Mouse (Mus musculus): ENCODE measurements around the gene Dusp28. TPM values are rescaled to one million over a fixed set of nuclear protein-coding genes. Genes with fewer than 3 reads are reported as not detected.
A peak's percentile ranks its signal among the peaks of the same experiment; 100 is the strongest.

The Dusp28 gene
- polyA plus RNA-seq, 1 experiment: 73.5 TPM

- WGBS: 76% methylated on average over 6 of the region's 6 CpGs
- no peak overlapping the region for H3K4me3 ChIP-seq (ENCODE audit: control insufficient read depth, insufficient read depth, low read length)
- no peaks in the 10 kb centered on the region for H3K4me1 ChIP-seq (replicated peaks; ENCODE audit: control insufficient read depth, insufficient read depth, low read length)
- no peaks in the 10 kb centered on the region for H3K36me3 ChIP-seq (ENCODE audit: control insufficient read depth, insufficient read depth, low read length)
- DNase-seq: no peak
- no peaks in the 10 kb centered on the region for H3K27me3 ChIP-seq (ENCODE audit: control insufficient read depth, insufficient read depth, low read length)
- no peak overlapping the region for H3K27ac ChIP-seq (ENCODE audit: control insufficient read depth, insufficient read depth, low read length)
- no peak for TF ChIP-seq POLR2A (IDR thresholded peaks at IDR 0.05; ENCODE audit: control insufficient read depth, extremely low read depth, insufficient read depth, low read length, poor library complexity)
- TF ChIP-seq CTCF (IDR thresholded peaks at IDR 0.05; ENCODE audit: borderline replicate concordance, control insufficient read depth, extremely low read depth, insufficient read depth, low read length, poor library complexity): no peak
Measured at GRCm38 (mm10) chr1:92881982-92882381, 24.8 kb upstream of the Dusp28 start.

- DNase-seq: no peak
- no peak for TF ChIP-seq POLR2A (IDR thresholded peaks at IDR 0.05; ENCODE audit: control insufficient read depth, extremely low read depth, insufficient read depth, low read length, poor library complexity)
- TF ChIP-seq CTCF (IDR thresholded peaks at IDR 0.05; ENCODE audit: borderline replicate concordance, control insufficient read depth, extremely low read depth, insufficient read depth, low read length, poor library complexity): no peak
- H3K4me3 ChIP-seq (ENCODE audit: control insufficient read depth, insufficient read depth, low read length): no peak overlapping the region
- no peaks in the 10 kb centered on the region for H3K36me3 ChIP-seq (ENCODE audit: control insufficient read depth, insufficient read depth, low read length)
- 85% methylated on average over 7 of the region's 7 CpGs for WGBS
- H3K4me1 ChIP-seq (replicated peaks; ENCODE audit: control insufficient read depth, insufficient read depth, low read length): no peaks in the 10 kb centered on the region
- H3K27me3 ChIP-seq (ENCODE audit: control insufficient read depth, insufficient read depth, low read length): no peaks in the 10 kb centered on the region
- no peak overlapping the region for H3K27ac ChIP-seq (ENCODE audit: control insufficient read depth, insufficient read depth, low read length)
Measured at GRCm38 (mm10) chr1:92888901-92889655, 17.7 kb upstream of the Dusp28 start.

GRCm38 (mm10) chr1:92892791-92893190 is 14.0 kb upstream of the Dusp28 start:
- Histone ChIP-seq H3K27ac (ENCODE audit: control insufficient read depth, insufficient read depth, low read length) (no peak overlapping the region), H3K4me1 (replicated peaks; ENCODE audit: control insufficient read depth, insufficient read depth, low read length) (no peaks in the 10 kb centered on the region), H3K27me3 (ENCODE audit: control insufficient read depth, insufficient read depth, low read length) (no peaks in the 10 kb centered on the region), H3K4me3 (ENCODE audit: control insufficient read depth, insufficient read depth, low read length) (no peak overlapping the region), H3K36me3 (ENCODE audit: control insufficient read depth, insufficient read depth, low read length) (no peaks in the 10 kb centered on the region)
- TF ChIP-seq POLR2A (IDR thresholded peaks at IDR 0.05; ENCODE audit: control insufficient read depth, extremely low read depth, insufficient read depth, low read length, poor library complexity) (no peak), CTCF (IDR thresholded peaks at IDR 0.05; ENCODE audit: borderline replicate concordance, control insufficient read depth, extremely low read depth, insufficient read depth, low read length, poor library complexity) (no peak)
- 76% methylated on average over 3 of the region's 3 CpGs for WGBS
- no peak for DNase-seq

- TF ChIP-seq POLR2A (IDR thresholded peaks at IDR 0.05; ENCODE audit: control insufficient read depth, extremely low read depth, insufficient read depth, low read length, poor library complexity) (no peak), CTCF (IDR thresholded peaks at IDR 0.05; ENCODE audit: borderline replicate concordance, control insufficient read depth, extremely low read depth, insufficient read depth, low read length, poor library complexity) (no peak)
- Histone ChIP-seq H3K27me3 (ENCODE audit: control insufficient read depth, insufficient read depth, low read length) (no peaks in the 10 kb centered on the region), H3K4me3 (ENCODE audit: control insufficient read depth, insufficient read depth, low read length) (no peak overlapping the region), H3K27ac (ENCODE audit: control insufficient read depth, insufficient read depth, low read length) (no peak overlapping the region), H3K36me3 (ENCODE audit: control insufficient read depth, insufficient read depth, low read length) (no peaks in the 10 kb centered on the region), H3K4me1 (replicated peaks; ENCODE audit: control insufficient read depth, insufficient read depth, low read length) (no peaks in the 10 kb centered on the region)
- WGBS: 68% methylated on average over 3 of the region's 3 CpGs
- DNase-seq: no peak
Measured at GRCm38 (mm10) chr1:92893896-92894295, 12.9 kb upstream of the Dusp28 start.

- Histone ChIP-seq H3K27me3 (ENCODE audit: control insufficient read depth, insufficient read depth, low read length) (no peaks in the 10 kb centered on the region), H3K4me3 (ENCODE audit: control insufficient read depth, insufficient read depth, low read length) (no peak overlapping the region), H3K36me3 (ENCODE audit: control insufficient read depth, insufficient read depth, low read length) (no peaks in the 10 kb centered on the region), H3K27ac (ENCODE audit: control insufficient read depth, insufficient read depth, low read length) (no peak overlapping the region), H3K4me1 (replicated peaks; ENCODE audit: control insufficient read depth, insufficient read depth, low read length) (peaks cover 7% of the 10 kb centered on the region)
- DNase-seq: peak; percentile 73
- 16% methylated on average over 3 of the region's 3 CpGs for WGBS
- peak; percentile 92 for TF ChIP-seq CTCF (IDR thresholded peaks at IDR 0.05; ENCODE audit: borderline replicate concordance, control insufficient read depth, extremely low read depth, insufficient read depth, low read length, poor library complexity)
- no peak for TF ChIP-seq POLR2A (IDR thresholded peaks at IDR 0.05; ENCODE audit: control insufficient read depth, extremely low read depth, insufficient read depth, low read length, poor library complexity)
Measured at GRCm38 (mm10) chr1:92895089-92895488, 11.7 kb upstream of the Dusp28 start.

GRCm38 (mm10) chr1:92902786-92903185 is 4.0 kb upstream of the Dusp28 start, which contains the start of gene Ankmy1:
Gene Ankmy1, minus strand, starts transcription at chr1:92902906.
- H3K27ac ChIP-seq (ENCODE audit: control insufficient read depth, insufficient read depth, low read length): no peak within 1 kb of the TSS
- H3K36me3 ChIP-seq (ENCODE audit: control insufficient read depth, insufficient read depth, low read length): no peaks in the 10 kb centered on the region
- no peaks in the 10 kb centered on the region for H3K27me3 ChIP-seq (ENCODE audit: control insufficient read depth, insufficient read depth, low read length)
- TF ChIP-seq CTCF (IDR thresholded peaks at IDR 0.05; ENCODE audit: borderline replicate concordance, control insufficient read depth, extremely low read depth, insufficient read depth, low read length, poor library complexity) (no peak), POLR2A (IDR thresholded peaks at IDR 0.05; ENCODE audit: control insufficient read depth, extremely low read depth, insufficient read depth, low read length, poor library complexity) (no peak)
- 23% methylated on average over 15 of the region's 15 CpGs for WGBS
- H3K4me1 ChIP-seq (replicated peaks; ENCODE audit: control insufficient read depth, insufficient read depth, low read length): peaks cover 20% of the 10 kb centered on the region
- DNase-seq: no peak
- no peak within 1 kb of the TSS for H3K4me3 ChIP-seq (ENCODE audit: control insufficient read depth, insufficient read depth, low read length)

Data from thymus, adult 2 months (tissue).